Mouse (Mus musculus): ENCODE results near the gene Mef2b. TPM values are rescaled to one million over a fixed set of nuclear protein-coding genes. Genes with fewer than 3 reads are reported as not detected.

The Mef2b gene
- total and polyA plus RNA-seq, 2 experiments from 2014 or later, result 0.55 to 1.5 TPM

DNA sequence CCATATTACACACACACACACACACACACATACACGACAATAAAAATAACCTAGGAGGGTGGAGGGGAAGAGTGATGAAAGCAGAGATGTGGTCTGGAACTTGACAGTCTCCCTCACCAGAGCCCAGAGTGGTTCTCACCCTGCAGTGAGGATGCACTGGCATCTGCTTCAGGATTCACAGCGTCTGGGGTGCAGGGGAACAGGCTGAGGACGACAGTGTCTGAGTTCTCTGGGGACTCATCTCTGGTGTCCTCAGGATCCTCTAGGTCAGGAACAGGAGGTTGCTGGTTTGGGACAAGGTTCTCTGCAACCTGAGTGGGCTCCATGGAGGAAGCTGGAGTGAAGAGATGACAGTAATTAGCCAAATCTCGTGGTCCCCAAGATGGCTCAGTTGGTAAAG, 1.6 kb upstream of the Mef2b start:
- no peak for TF ChIP-seq CTCF (IDR thresholded peaks at IDR 0.05)
- 76% methylated on average over 4 of the region's 4 CpGs for WGBS
- no peak for DNase-seq (ENCODE audit: low spot score)
- Histone ChIP-seq H3K27me3 (ENCODE audit: insufficient read depth, low read length) (no peaks in the 10 kb centered on the region), H3K4me1 (ENCODE audit: insufficient read depth, low read length) (peaks cover 7% of the 10 kb centered on the region), H3K9me3 (ENCODE audit: low read length) (no peaks in the 10 kb centered on the region), H3K9ac (replicated peaks; ENCODE audit: low read length, poor library complexity, severe bottlenecking) (0 out of 2 replicates have a peak overlapping the region, but pooled peaks have one; percentile 9), H3K4me3 (ENCODE audit: low read depth, low read length) (no peak overlapping the region), H3K4me2 (ENCODE audit: low read depth, low read length, poor library complexity, severe bottlenecking) (peak overlapping the region; percentile 77), H3K27ac (ENCODE audit: low read depth, low read length) (no peak overlapping the region), H3K36me3 (ENCODE audit: insufficient read depth, low read length) (peaks cover 33% of the 10 kb centered on the region)
- no peak for ATAC-seq (ENCODE audit: low FRiP score)

GRCm38 (mm10) chr8:70139981-70140380, 470 bp downstream of the Mef2b start:
- TF ChIP-seq CTCF (IDR thresholded peaks at IDR 0.05), result no peak
- H3K9me3 ChIP-seq (ENCODE audit: low read length), result no peaks in the 10 kb centered on the region
- peaks cover 7% of the 10 kb centered on the region for H3K4me1 ChIP-seq (ENCODE audit: insufficient read depth, low read length)
- H3K27me3 ChIP-seq (ENCODE audit: insufficient read depth, low read length), result no peaks in the 10 kb centered on the region
- ATAC-seq (ENCODE audit: low FRiP score) (no peak), DNase-seq (ENCODE audit: low spot score) (peak; percentile 4)
- H3K4me2 ChIP-seq (ENCODE audit: low read depth, low read length, poor library complexity, severe bottlenecking), result peak overlapping the region; percentile 77
- H3K36me3 ChIP-seq (ENCODE audit: insufficient read depth, low read length), result peaks cover 30% of the 10 kb centered on the region
- H3K4me3 ChIP-seq (ENCODE audit: low read depth, low read length), result peak overlapping the region; percentile 58
- WGBS, result 8% methylated on average over 9 of the region's 9 CpGs
- peak overlapping the region; percentile 73 for H3K9ac ChIP-seq (replicated peaks; ENCODE audit: low read length, poor library complexity, severe bottlenecking)
- peak overlapping the region; percentile 83 for H3K27ac ChIP-seq (ENCODE audit: low read depth, low read length)

GRCm38 (mm10) chr8:70147678-70148607, 8.4 kb downstream of the Mef2b start:
- WGBS, result 89% methylated on average over 7 of the region's 7 CpGs
- Histone ChIP-seq H3K27ac (ENCODE audit: low read depth, low read length) (no peak overlapping the region), H3K27me3 (ENCODE audit: insufficient read depth, low read length) (no peaks in the 10 kb centered on the region), H3K36me3 (ENCODE audit: insufficient read depth, low read length) (peaks cover 33% of the 10 kb centered on the region), H3K4me2 (ENCODE audit: low read depth, low read length, poor library complexity, severe bottlenecking) (no peak overlapping the region), H3K9ac (replicated peaks; ENCODE audit: low read length, poor library complexity, severe bottlenecking) (no peak overlapping the region), H3K4me1 (ENCODE audit: insufficient read depth, low read length) (no peaks in the 10 kb centered on the region), H3K4me3 (ENCODE audit: low read depth, low read length) (no peak overlapping the region), H3K9me3 (ENCODE audit: low read length) (no peaks in the 10 kb centered on the region)
- DNase-seq (ENCODE audit: low spot score) (no peak), ATAC-seq (ENCODE audit: low FRiP score) (no peak)
- TF ChIP-seq CTCF (IDR thresholded peaks at IDR 0.05), result no peak

- Histone ChIP-seq H3K9ac (replicated peaks; ENCODE audit: low read length, poor library complexity, severe bottlenecking) (no peak overlapping the region), H3K9me3 (ENCODE audit: low read length) (no peaks in the 10 kb centered on the region), H3K27ac (ENCODE audit: low read depth, low read length) (no peak overlapping the region), H3K27me3 (ENCODE audit: insufficient read depth, low read length) (no peaks in the 10 kb centered on the region), H3K4me2 (ENCODE audit: low read depth, low read length, poor library complexity, severe bottlenecking) (no peak overlapping the region), H3K4me1 (ENCODE audit: insufficient read depth, low read length) (no peaks in the 10 kb centered on the region), H3K4me3 (ENCODE audit: low read depth, low read length) (no peak overlapping the region), H3K36me3 (ENCODE audit: insufficient read depth, low read length) (peaks cover 20% of the 10 kb centered on the region)
- WGBS, result 18% methylated on average over 13 of the region's 13 CpGs
- ATAC-seq (ENCODE audit: low FRiP score) (peak; percentile 6; the same call in 1 of the 2 replicates), DNase-seq (ENCODE audit: low spot score) (no peak)
- TF ChIP-seq CTCF (IDR thresholded peaks at IDR 0.05), result no peak
These were observed 10.6 kb downstream of the Mef2b start for GRCm38 (mm10) chr8:70150158-70150557.

DNA sequence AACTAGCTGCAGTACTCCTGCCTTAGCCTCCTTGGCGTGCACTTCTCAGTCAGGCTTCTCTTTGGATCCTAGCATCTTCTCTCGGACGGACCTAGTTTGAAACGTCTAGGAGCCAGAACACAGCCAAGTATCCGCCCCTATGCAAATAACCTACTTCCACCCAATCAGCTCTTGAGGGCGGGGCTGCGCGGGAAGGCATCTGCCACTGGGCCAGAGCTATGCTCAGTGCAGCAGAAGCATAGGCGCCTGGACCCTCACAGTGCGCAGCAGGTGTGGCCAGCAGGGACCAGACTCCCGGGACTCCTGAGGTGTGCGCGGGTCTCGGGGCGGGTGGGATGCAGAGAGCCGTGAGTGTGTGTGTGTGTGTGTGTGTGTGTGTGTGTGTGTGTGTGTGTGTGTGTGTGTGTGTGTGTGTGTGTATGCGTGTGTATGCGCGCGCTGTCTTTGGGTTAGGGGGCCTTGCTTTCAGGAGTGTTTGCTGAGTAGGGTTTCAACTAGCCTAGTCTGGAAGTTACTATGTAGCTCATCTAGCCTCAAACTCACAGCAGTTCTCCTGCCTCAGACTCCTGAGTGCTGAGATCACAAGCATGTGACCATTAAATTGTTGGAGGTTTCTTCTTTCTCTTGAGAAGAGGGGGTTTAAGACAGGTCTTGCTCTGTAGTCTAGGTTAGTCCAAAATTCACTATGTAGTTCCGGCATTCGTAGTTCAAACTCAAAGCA, 13.2 kb downstream of the Mef2b start:
- ATAC-seq (ENCODE audit: low FRiP score) (peak; percentile 68), DNase-seq (ENCODE audit: low spot score) (peak; percentile 75)
- Histone ChIP-seq H3K4me2 (ENCODE audit: low read depth, low read length, poor library complexity, severe bottlenecking) (peak overlapping the region; percentile 43), H3K27me3 (ENCODE audit: insufficient read depth, low read length) (no peaks in the 10 kb centered on the region), H3K27ac (ENCODE audit: low read depth, low read length) (no peak overlapping the region), H3K9ac (replicated peaks; ENCODE audit: low read length, poor library complexity, severe bottlenecking) (no peak overlapping the region), H3K4me1 (ENCODE audit: insufficient read depth, low read length) (no peaks in the 10 kb centered on the region), H3K36me3 (ENCODE audit: insufficient read depth, low read length) (no peaks in the 10 kb centered on the region), H3K9me3 (ENCODE audit: low read length) (no peaks in the 10 kb centered on the region), H3K4me3 (ENCODE audit: low read depth, low read length) (no peak overlapping the region)
- no peak for TF ChIP-seq CTCF (IDR thresholded peaks at IDR 0.05)
- 13% methylated on average over 19 of the region's 22 CpGs for WGBS
